Mouse (Mus musculus) right cerebral cortex, adult 18-20 months (tissue): Measurements from ENCODE around the gene Gm9008.
"Not testable (repeated sequence)": the region's sequence is repeated elsewhere in the genome, so short reads cannot be mapped to it uniquely, and the experiment has no call there.

ENCODE experiments used
- DNase-seq: peaks from one replicate; pipeline ENCODE4 v3.0.0; 2022; ENCODE audit warnings: mixed read lengths

Gm9008 gene

GRCm38 (mm10) chr6:76497054-76497835, at the start of gene Gm9008:
Gm9008 (minus strand) TSS chr6:76497784.
- DNase-seq, result not testable (repeated sequence)

GRCm38 (mm10) chr6:76521975-76522641, 24.5 kb upstream of the Gm9008 start:
- DNase-seq, result no peak

GRCm38 (mm10) chr6:76510200-76510599, 12.6 kb upstream of the Gm9008 start:
- no peak for DNase-seq

- not testable (repeated sequence) for DNase-seq
Measured at GRCm38 (mm10) chr6:76496335-76496734, 1.2 kb downstream of the Gm9008 start.

GRCm38 (mm10) chr6:76468194-76468593, 29.4 kb downstream of the Gm9008 start:
- DNase-seq, result no peak
